Mouse (Mus musculus): ENCODE data around the gene Kcne3. TPM values are rescaled to one million over a fixed set of nuclear protein-coding genes. Genes with fewer than 3 reads are reported as not detected.

Gene Kcne3
- polyA plus RNA-seq, 1 experiment from 2014 or later = 1.8 TPM

DNA sequence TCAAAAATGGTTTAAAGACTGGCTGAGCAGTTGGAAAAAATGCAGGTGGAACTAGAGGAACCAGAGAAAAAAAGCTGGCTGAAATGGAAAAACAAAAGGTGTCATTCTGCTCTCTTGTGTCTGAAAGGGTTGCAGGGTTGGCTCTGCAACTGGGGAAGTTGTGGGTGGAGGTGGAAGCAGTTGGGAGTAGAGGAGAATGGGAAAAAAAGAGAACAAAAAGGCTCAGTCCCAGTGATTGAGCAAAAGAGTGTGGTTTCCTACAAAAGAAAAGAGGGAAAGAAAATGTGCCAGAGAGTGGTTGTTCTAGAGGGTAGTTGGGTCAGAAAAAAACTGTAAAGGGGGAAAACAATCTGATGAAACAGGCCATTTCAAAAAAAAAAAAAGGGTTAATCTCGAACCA lies 35.7 kb upstream of the Kcne3 start:
- H3K36me3 ChIP-seq (ENCODE audit: insufficient read depth) = no peaks in the 10 kb centered on the region
- no peak overlapping the region for H3K9ac ChIP-seq
- 63% methylated on average over 1 of the region's 1 CpGs for WGBS
- no peak overlapping the region for H3K4me3 ChIP-seq (ENCODE audit: low read depth, low read length)
- H3K4me2 ChIP-seq = no peak overlapping the region
- no peak for TF ChIP-seq CTCF (IDR thresholded peaks at IDR 0.05; ENCODE audit: low read depth)
- no peaks in the 10 kb centered on the region for H3K4me1 ChIP-seq (ENCODE audit: insufficient read depth)
- DNase-seq (no peak), ATAC-seq (ENCODE audit: insufficient read depth) (no peak)
- H3K9me3 ChIP-seq (ENCODE audit: low read depth, low read length) = no peaks in the 10 kb centered on the region; the same call in 1 of the 2 replicates
- no peaks in the 10 kb centered on the region for H3K27me3 ChIP-seq (ENCODE audit: insufficient read depth, low read length)
- no peak overlapping the region for H3K27ac ChIP-seq (ENCODE audit: low read depth)

DNA sequence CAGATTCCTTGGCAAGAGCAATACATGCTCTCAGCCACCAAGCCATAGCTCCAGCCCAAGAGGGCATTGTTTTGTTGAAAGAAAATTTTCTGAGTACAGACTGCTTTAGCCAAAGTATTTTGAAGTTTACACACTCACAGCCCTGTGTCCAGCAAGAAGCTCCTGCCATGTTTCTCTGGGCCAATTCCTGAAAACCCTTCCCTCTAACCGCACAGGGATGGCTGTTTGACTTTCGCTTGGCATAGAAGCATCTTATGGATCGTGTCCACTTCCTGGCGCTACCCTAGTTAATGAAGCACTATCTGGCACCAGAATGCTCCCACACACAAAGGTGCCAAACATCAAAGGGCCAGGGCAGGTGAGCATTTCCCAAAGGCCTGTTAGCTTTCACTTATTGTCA lies 27.7 kb upstream of the Kcne3 start:
- no peak for TF ChIP-seq CTCF (IDR thresholded peaks at IDR 0.05; ENCODE audit: low read depth)

DNA sequence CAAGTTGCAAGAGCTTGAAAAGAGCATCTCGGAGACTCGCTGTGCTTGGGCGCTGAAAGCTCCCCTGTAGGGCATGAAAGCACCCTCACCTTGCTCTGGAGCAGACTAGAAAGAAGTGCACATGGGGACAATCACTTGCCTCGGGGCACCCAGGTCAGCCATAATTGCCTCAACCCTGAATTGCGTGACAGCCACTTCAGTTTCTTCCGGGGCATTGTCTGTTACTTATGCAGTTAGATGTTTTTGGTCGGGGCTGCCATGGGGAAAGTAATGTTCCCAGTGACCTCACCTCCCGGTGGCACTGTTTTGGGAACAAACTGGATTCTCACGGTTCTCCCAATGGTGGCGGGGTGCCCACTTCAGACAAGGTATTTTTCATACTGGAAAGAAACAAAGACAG lies 26.2 kb upstream of the Kcne3 start:
- ATAC-seq (ENCODE audit: insufficient read depth) (no peak), DNase-seq (no peak)
- 62% methylated on average over 10 of the region's 10 CpGs for WGBS
- TF ChIP-seq CTCF (IDR thresholded peaks at IDR 0.05; ENCODE audit: low read depth) = no peak
- Histone ChIP-seq H3K36me3 (ENCODE audit: insufficient read depth) (no peaks in the 10 kb centered on the region), H3K4me3 (ENCODE audit: low read depth, low read length) (no peak overlapping the region), H3K27ac (ENCODE audit: low read depth) (no peak overlapping the region), H3K27me3 (ENCODE audit: insufficient read depth, low read length) (no peaks in the 10 kb centered on the region), H3K9ac (no peak overlapping the region), H3K4me2 (no peak overlapping the region), H3K9me3 (ENCODE audit: low read depth, low read length) (no peaks in the 10 kb centered on the region), H3K4me1 (ENCODE audit: insufficient read depth) (no peaks in the 10 kb centered on the region)

More for the DNA sequence above, 27.7 kb upstream of the Kcne3 start:
- no peaks in the 10 kb centered on the region for H3K27me3 ChIP-seq (ENCODE audit: insufficient read depth, low read length)
- H3K27ac ChIP-seq (ENCODE audit: low read depth) = no peak overlapping the region
- H3K9ac ChIP-seq = no peak overlapping the region
- WGBS = 81% methylated on average over 4 of the region's 4 CpGs
- DNase-seq = no peak
- H3K4me1 ChIP-seq (ENCODE audit: insufficient read depth) = no peaks in the 10 kb centered on the region
- H3K9me3 ChIP-seq (ENCODE audit: low read depth, low read length) = no peaks in the 10 kb centered on the region
- H3K4me2 ChIP-seq = no peak overlapping the region
- no peaks in the 10 kb centered on the region for H3K36me3 ChIP-seq (ENCODE audit: insufficient read depth)
- ATAC-seq (ENCODE audit: insufficient read depth) = no peak
- H3K4me3 ChIP-seq (ENCODE audit: low read depth, low read length) = no peak overlapping the region

DNA sequence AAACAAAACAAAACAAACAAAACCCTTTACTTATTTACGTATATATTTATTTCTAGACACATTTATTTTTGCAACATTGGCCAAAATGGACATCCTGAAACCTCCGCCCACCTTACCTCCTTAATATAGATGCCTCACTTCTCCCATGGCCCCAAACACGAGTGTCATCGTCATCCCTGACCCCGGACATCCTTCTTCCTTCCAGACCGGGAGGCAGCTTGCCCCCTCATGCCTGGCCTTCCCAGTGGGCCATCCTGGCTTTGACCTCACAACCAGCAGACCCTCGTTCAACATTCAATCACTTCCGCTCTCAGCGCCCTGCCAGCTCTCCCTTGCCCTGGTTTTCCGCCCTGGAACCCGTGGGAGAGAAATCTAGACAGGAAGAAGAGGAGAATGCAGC lies 25.7 kb upstream of the Kcne3 start:
- Histone ChIP-seq H3K36me3 (ENCODE audit: insufficient read depth) (no peaks in the 10 kb centered on the region), H3K4me1 (ENCODE audit: insufficient read depth) (no peaks in the 10 kb centered on the region), H3K9me3 (ENCODE audit: low read depth, low read length) (no peaks in the 10 kb centered on the region), H3K9ac (no peak overlapping the region), H3K27ac (ENCODE audit: low read depth) (no peak overlapping the region), H3K4me2 (no peak overlapping the region), H3K27me3 (ENCODE audit: insufficient read depth, low read length) (no peaks in the 10 kb centered on the region), H3K4me3 (ENCODE audit: low read depth, low read length) (no peak overlapping the region)
- TF ChIP-seq CTCF (IDR thresholded peaks at IDR 0.05; ENCODE audit: low read depth) = no peak
- ATAC-seq (ENCODE audit: insufficient read depth) = no peak
- WGBS = 82% methylated on average over 11 of the region's 11 CpGs
- no peak for DNase-seq

DNA sequence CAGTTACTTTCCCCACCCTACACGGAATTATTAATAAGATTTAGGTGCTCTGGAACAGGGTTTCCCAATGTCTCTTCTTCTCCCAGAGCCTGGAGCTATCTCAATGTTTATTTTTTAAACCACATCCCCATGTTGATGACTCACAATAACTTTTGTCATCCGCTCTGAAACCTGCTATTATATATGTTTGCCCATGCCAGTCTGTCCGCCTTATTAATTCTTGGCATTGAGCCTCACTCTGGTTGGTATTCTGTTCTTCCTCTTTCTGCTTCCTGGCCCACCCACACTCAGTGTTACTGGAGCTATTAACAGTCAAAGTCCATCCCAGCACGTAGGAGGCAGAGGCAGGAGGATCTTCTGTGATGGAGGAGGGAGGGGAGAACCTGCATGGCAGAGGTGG lies 18.6 kb upstream of the Kcne3 start:
- Histone ChIP-seq H3K4me2 (no peak overlapping the region), H3K9me3 (ENCODE audit: low read depth, low read length) (no peaks in the 10 kb centered on the region), H3K4me1 (ENCODE audit: insufficient read depth) (0 out of 2 replicates have a peak, but pooled peaks cover 6% of the 10 kb centered on the region), H3K27ac (ENCODE audit: low read depth) (no peak overlapping the region), H3K4me3 (ENCODE audit: low read depth, low read length) (no peak overlapping the region), H3K27me3 (ENCODE audit: insufficient read depth, low read length) (no peaks in the 10 kb centered on the region), H3K9ac (no peak overlapping the region), H3K36me3 (ENCODE audit: insufficient read depth) (no peaks in the 10 kb centered on the region)
- WGBS = 73% methylated on average over 4 of the region's 4 CpGs
- DNase-seq = no peak
- no peak for ATAC-seq (ENCODE audit: insufficient read depth)
- no peak for TF ChIP-seq CTCF (IDR thresholded peaks at IDR 0.05; ENCODE audit: low read depth)

DNA sequence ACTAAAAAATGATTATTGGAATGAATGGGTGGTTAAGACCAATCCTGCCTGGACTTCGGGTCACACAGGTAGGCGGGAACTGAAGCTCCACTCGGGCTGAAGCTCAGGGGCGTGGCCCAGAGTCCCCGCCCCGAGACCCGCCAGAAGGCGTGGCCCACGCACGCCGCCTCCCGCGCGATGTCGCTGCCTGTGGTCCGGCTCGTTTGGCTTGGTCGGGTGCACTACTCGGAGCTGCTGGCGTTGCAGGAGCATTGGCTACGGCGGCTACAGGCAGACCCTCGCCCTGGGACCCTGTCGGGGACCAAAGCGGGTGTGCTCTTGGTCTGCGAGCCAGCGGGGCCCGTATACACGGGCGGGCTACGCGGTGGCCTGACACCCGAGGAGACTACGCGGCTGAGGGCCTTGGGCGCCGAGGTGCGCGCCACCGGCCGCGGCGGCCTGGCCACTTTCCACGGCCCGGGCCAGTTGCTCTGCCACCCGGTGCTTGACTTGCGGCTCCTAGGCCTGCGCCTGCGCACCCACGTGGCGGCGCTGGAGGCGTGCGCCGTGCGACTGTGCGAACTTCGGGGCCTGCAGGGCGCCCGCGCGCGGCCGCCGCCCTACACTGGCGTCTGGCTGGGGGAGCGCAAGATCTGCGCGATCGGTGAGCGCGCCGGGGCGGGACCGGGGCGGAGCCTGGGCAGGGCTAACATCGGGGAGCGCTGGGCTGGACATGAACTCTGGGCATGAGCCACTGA lies 17.0 kb upstream of the Kcne3 start, which contains the start of gene Lipt2:
TSS of gene Lipt2 (plus strand) at position 173 of the 737 bp plus-strand sequence.
- Histone ChIP-seq H3K27me3 (ENCODE audit: insufficient read depth, low read length) (no peaks in the 10 kb centered on the region), H3K4me1 (ENCODE audit: insufficient read depth) (0 out of 2 replicates have a peak, but pooled peaks cover 6% of the 10 kb centered on the region), H3K27ac (ENCODE audit: low read depth) (peak within 1 kb of the TSS; percentile 98), H3K9ac (peak within 1 kb of the TSS; percentile 87), H3K9me3 (ENCODE audit: low read depth, low read length) (no peaks in the 10 kb centered on the region), H3K4me3 (ENCODE audit: low read depth, low read length) (peak within 1 kb of the TSS; percentile 82), H3K36me3 (ENCODE audit: insufficient read depth) (no peaks in the 10 kb centered on the region), H3K4me2 (peak within 1 kb of the TSS; percentile 87)
- ATAC-seq (ENCODE audit: insufficient read depth) (peak; percentile 98), DNase-seq (peak; percentile 96)
- peak; percentile 21; the same call in 1 of the 2 replicates for TF ChIP-seq CTCF (IDR thresholded peaks at IDR 0.05; ENCODE audit: low read depth)
- WGBS = under 1% methylated on average over 78 of the region's 78 CpGs

DNA sequence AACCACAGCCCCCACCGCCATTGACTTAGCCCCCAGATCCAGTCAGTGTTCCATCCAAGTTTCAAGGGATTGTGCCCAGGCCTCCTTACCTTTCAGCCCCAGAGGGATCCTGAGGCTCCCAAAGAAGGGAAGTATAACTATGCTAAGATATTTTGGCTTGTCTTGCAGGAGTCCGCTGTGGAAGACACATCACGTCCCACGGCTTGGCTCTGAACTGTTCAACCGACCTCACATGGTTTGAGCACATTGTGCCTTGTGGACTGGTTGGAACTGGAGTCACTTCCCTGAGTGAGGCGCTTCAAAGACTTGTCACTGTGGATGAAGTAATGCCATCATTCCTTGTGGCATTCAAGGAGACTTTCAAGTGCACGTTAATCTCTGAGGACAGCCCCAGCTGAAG lies 16.3 kb upstream of the Kcne3 start:
- Histone ChIP-seq H3K9ac (peak overlapping the region; percentile 87), H3K36me3 (ENCODE audit: insufficient read depth) (no peaks in the 10 kb centered on the region), H3K27ac (ENCODE audit: low read depth) (peak overlapping the region; percentile 98; the same call in 1 of the 2 replicates), H3K4me1 (ENCODE audit: insufficient read depth) (0 out of 2 replicates have a peak, but pooled peaks cover 6% of the 10 kb centered on the region), H3K9me3 (ENCODE audit: low read depth, low read length) (no peaks in the 10 kb centered on the region), H3K4me2 (peak overlapping the region; percentile 87), H3K27me3 (ENCODE audit: insufficient read depth, low read length) (no peaks in the 10 kb centered on the region), H3K4me3 (ENCODE audit: low read depth, low read length) (peak overlapping the region; percentile 82)
- ATAC-seq (ENCODE audit: insufficient read depth) (peak; percentile 7; the same call in 1 of the 2 replicates), DNase-seq (peak; percentile 22)
- TF ChIP-seq CTCF (IDR thresholded peaks at IDR 0.05; ENCODE audit: low read depth) = no peak
- 51% methylated on average over 7 of the region's 7 CpGs for WGBS
